Mouse (Mus musculus) intestine, postnatal 0 days (tissue): Measurements from ENCODE around the gene Chat. TPM values are rescaled to one million over a fixed set of nuclear protein-coding genes. Genes with fewer than 3 reads are reported as not detected.
"Not testable (repeated sequence)": the region's sequence is repeated elsewhere in the genome, so short reads cannot be mapped to it uniquely, and the experiment has no call there.

Experiments used
- ATAC-seq: fragments of 200-750 bp; cut with Nextera tagmentation; 2 replicates; pipeline ENCODE4 v1.8.0; 2017; ENCODE audit warnings: mild to moderate bottlenecking, moderate TSS enrichment, moderate library complexity
- H3K27ac ChIP-seq: fragments of 300-500 bp; sonication (generic); 2 replicates; pipeline ENCODE4 v1.5.1; 2014; ENCODE audit warnings: mild to moderate bottlenecking, low read depth, low read length, moderate library complexity
- H3K27me3 ChIP-seq: fragments of 300-500 bp; sonication (generic); replicated peaks from 2 replicates; pipeline ENCODE4 v1.6.1; 2014; ENCODE audit warnings: low read length, mixed read lengths; ENCODE audit not compliant: control insufficient read depth, insufficient read depth
- H3K36me3 ChIP-seq: fragments of 300-500 bp; sonication (generic); 2 replicates; pipeline ENCODE4 v1.6.1; 2014; ENCODE audit warnings: mild to moderate bottlenecking, moderate library complexity; ENCODE audit not compliant: control insufficient read depth, insufficient read depth
- H3K4me1 ChIP-seq: fragments of 300-500 bp; sonication (generic); replicated peaks from 2 replicates; pipeline ENCODE4 v1.6.1; 2014; ENCODE audit warnings: antibody characterized with exemption, low read length, mixed read lengths; ENCODE audit not compliant: control insufficient read depth, insufficient read depth
- H3K4me2 ChIP-seq: fragments of 300-500 bp; sonication (generic); replicated peaks from 2 replicates; pipeline ENCODE4 v1.6.1; 2014; ENCODE audit warnings: low read depth, mild to moderate bottlenecking, moderate library complexity
- H3K4me3 ChIP-seq: fragments of 300-500 bp; sonication (generic); 2 replicates; pipeline ENCODE4 v1.5.1; 2014; ENCODE audit warnings: low read depth, low read length
- H3K9ac ChIP-seq: fragments of 300-500 bp; sonication (generic); 2 replicates; pipeline ENCODE4 v1.6.1; 2014; ENCODE audit warnings: mild to moderate bottlenecking, low read depth, low read length
- H3K9me3 ChIP-seq: fragments of 300-500 bp; sonication (generic); 2 replicates; pipeline ENCODE4 v1.6.1; 2016; ENCODE audit warnings: mixed run types; ENCODE audit not compliant: control insufficient read depth
- CTCF ChIP-seq: sonication (generic); IDR thresholded peaks from 2 replicates; pipeline ENCODE4 v1.5.1; 2016; ENCODE audit warnings: low read depth, mild to moderate bottlenecking, control low read depth, antibody characterized with exemption, moderate library complexity
- WGBS: fragments of 180-500 bp; shearing (Covaris S2); extraction: QIAGEN DNeasy Blood & Tissue Kit; methylation state at CpG from one replicate; pipeline ENCODE4 v1.1.7; 2014; 5-methylcytosine and 5-hydroxymethylcytosine counted together
- polyA plus RNA-seq: library from polyadenylated mRNA; unstranded; fragments of >200 nt; fragmentation: Nextera tagmentation; extraction: Ambion mirVana; gene quantifications from 2 replicates; pipeline ENCODE4 v1.2.1, GENCODE M21; 2015

Chat gene
- polyA plus RNA-seq, 1 experiment from 2014 or later, result 0.64 TPM

DNA sequence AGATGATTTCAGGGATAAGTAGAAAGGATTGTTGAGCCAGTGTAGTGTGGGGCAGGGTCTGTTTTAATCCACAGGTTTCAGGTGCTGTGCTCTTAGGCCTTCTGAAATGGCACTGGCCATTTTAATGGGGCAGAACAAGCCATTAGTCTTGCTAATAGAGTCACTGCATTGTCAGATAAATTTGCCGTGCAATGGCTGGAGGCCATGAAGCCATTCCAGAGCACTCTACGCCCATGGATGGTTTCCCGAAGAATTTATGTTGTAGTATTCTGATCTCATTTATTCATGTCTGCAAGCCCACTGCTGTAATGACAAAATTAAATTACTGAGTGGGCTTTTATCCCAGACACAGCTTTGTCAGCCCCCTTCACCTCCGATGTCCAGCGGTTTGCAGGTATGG is 55.7 kb downstream of the Chat start:
- no peak for ATAC-seq
- no peak for TF ChIP-seq CTCF
- H3K36me3 ChIP-seq, result no peaks in the 10 kb centered on the region
- no peak overlapping the region for H3K27ac ChIP-seq
- H3K4me1 ChIP-seq, result no peaks in the 10 kb centered on the region
- H3K9me3 ChIP-seq, result no peaks in the 10 kb centered on the region
- H3K9ac ChIP-seq, result no peak overlapping the region
- no peak overlapping the region for H3K4me3 ChIP-seq
- H3K27me3 ChIP-seq, result no peaks in the 10 kb centered on the region
- no peak overlapping the region for H3K4me2 ChIP-seq
- 88% methylated on average over 5 of the region's 5 CpGs for WGBS

- H3K27ac ChIP-seq, H3K9ac ChIP-seq, ATAC-seq, H3K4me1 ChIP-seq, H3K4me2 ChIP-seq, H3K36me3 ChIP-seq, H3K27me3 ChIP-seq, H3K4me3 ChIP-seq, H3K9me3 ChIP-seq: not testable (repeated sequence)
- 35% methylated on average over 1 of the region's 1 CpGs for WGBS
Measured at GRCm38 (mm10) chr14:32405399-32405798, 60.4 kb downstream of the Chat start.

DNA sequence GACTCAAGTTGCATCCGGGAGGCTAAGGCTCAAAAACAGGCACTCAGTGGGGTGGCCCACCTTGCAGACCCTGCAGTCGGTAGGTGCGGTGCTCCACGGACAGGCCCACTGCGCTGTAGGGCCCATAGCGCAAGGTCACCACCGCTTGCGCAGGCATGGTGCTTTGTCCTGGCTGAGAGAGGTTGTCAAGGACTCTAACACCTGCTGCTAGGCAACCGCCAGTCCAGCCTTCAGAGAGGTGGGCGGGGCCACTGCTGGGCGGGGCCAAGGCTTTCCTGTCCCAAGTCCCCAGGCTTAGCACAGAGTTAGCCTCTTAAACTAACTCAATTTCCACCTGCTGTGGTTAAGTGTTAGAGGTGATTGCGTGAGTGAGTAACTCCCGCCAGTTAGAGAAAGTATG is 77.6 kb downstream of the Chat start, which contains the start of gene 1700024G13Rik:
Gene 1700024G13Rik (minus strand): TSS at position 196 of the 400 bp plus-strand sequence.
- no peak for TF ChIP-seq CTCF
- Histone ChIP-seq H3K9ac (no peak within 1 kb of the TSS), H3K4me1 (no peaks in the 10 kb centered on the region), H3K4me2 (no peak within 1 kb of the TSS), H3K27ac (no peak within 1 kb of the TSS), H3K4me3 (no peak within 1 kb of the TSS), H3K36me3 (no peaks in the 10 kb centered on the region), H3K9me3 (no peaks in the 10 kb centered on the region), H3K27me3 (no peaks in the 10 kb centered on the region)
- 4% methylated on average over 13 of the region's 13 CpGs for WGBS
- peak; percentile 81 for ATAC-seq

- Histone ChIP-seq H3K27me3 (0 out of 2 replicates have a peak, but pooled peaks cover 4% of the 10 kb centered on the region), H3K4me1 (no peaks in the 10 kb centered on the region), H3K9ac (no peak overlapping the region), H3K4me3 (no peak overlapping the region), H3K9me3 (no peaks in the 10 kb centered on the region), H3K4me2 (no peak overlapping the region), H3K36me3 (no peaks in the 10 kb centered on the region), H3K27ac (no peak overlapping the region)
- ATAC-seq, result no peak
- no peak for TF ChIP-seq CTCF
- WGBS, result 43% methylated on average over 15 of the region's 15 CpGs
Measured at GRCm38 (mm10) chr14:32381619-32382018, 84.2 kb downstream of the Chat start.

- H3K4me2 ChIP-seq, result no peak overlapping the region
- H3K9ac ChIP-seq, result no peak overlapping the region
- no peak for ATAC-seq
- H3K36me3 ChIP-seq, result no peaks in the 10 kb centered on the region
- no peak overlapping the region for H3K27ac ChIP-seq
- no peaks in the 10 kb centered on the region for H3K4me1 ChIP-seq
- TF ChIP-seq CTCF, result no peak
- no peak overlapping the region for H3K4me3 ChIP-seq
- 0 out of 2 replicates have a peak, but pooled peaks cover 4% of the 10 kb centered on the region for H3K27me3 ChIP-seq
- H3K9me3 ChIP-seq, result no peaks in the 10 kb centered on the region
- WGBS, result 30% methylated on average over 7 of the region's 7 CpGs
Measured at GRCm38 (mm10) chr14:32381066-32381465, 84.7 kb downstream of the Chat start.

- H3K4me2 ChIP-seq, result no peak overlapping the region
- H3K27me3 ChIP-seq, result 0 out of 2 replicates have a peak, but pooled peaks cover 4% of the 10 kb centered on the region
- no peaks in the 10 kb centered on the region for H3K9me3 ChIP-seq
- WGBS, result 31% methylated on average over 3 of the region's 3 CpGs
- ATAC-seq, result no peak
- no peak for TF ChIP-seq CTCF
- no peaks in the 10 kb centered on the region for H3K36me3 ChIP-seq
- no peaks in the 10 kb centered on the region for H3K4me1 ChIP-seq
- no peak overlapping the region for H3K9ac ChIP-seq
- no peak overlapping the region for H3K27ac ChIP-seq
- H3K4me3 ChIP-seq, result no peak overlapping the region
Measured at GRCm38 (mm10) chr14:32380099-32380480, 85.7 kb downstream of the Chat start.

GRCm38 (mm10) chr14:32379395-32380098 is 86.2 kb downstream of the Chat start:
- no peaks in the 10 kb centered on the region for H3K4me1 ChIP-seq
- 22% methylated on average over 22 of the region's 22 CpGs for WGBS
- H3K9ac ChIP-seq, result no peak overlapping the region
- H3K9me3 ChIP-seq, result no peaks in the 10 kb centered on the region
- H3K4me2 ChIP-seq, result no peak overlapping the region
- no peak overlapping the region for H3K4me3 ChIP-seq
- no peak for TF ChIP-seq CTCF
- ATAC-seq, result no peak
- H3K36me3 ChIP-seq, result no peaks in the 10 kb centered on the region
- H3K27me3 ChIP-seq, result 0 out of 2 replicates have a peak, but pooled peaks cover 4% of the 10 kb centered on the region
- no peak overlapping the region for H3K27ac ChIP-seq
